Mouse (Mus musculus): ENCODE results near the gene Ppp1r3d. TPM values are rescaled to one million over a fixed set of nuclear protein-coding genes. Genes with fewer than 3 reads are reported as not detected.

The Ppp1r3d gene
- polyA plus RNA-seq (2014; fragmentation: Illumina TruSeq; extraction: RNeasy Lipid Tissue Mini Kit (QIAGEN cat#74804); ENCODE audit: low replicate concordance) = 0.82 TPM

GRCm38 (mm10) chr2:178414261-178415149 lies at the start of gene Ppp1r3d, which contains the start of gene Fam217b:
Gene Ppp1r3d, minus strand, starts transcription at chr2:178414472.
Gene Fam217b, plus strand, starts transcription at chr2:178414524.

GRCm38 (mm10) chr2:178430231-178430630 lies 16.0 kb upstream of the Ppp1r3d start, which contains the start of gene Cdh26:
Gene Cdh26, plus strand, starts transcription at chr2:178430531.

GRCm38 (mm10) chr2:178407053-178407815 lies 7.0 kb downstream of the Ppp1r3d start, which contains the start of gene Sycp2:
Gene Sycp2, minus strand, starts transcription at chr2:178407685.

Other genes with a start within 250 kb of the Ppp1r3d start
- gene Sycp2, start 6.8 kb downstream of the Ppp1r3d start, polyA plus RNA-seq (2014; fragmentation: Illumina TruSeq; extraction: RNeasy Lipid Tissue Mini Kit (QIAGEN cat#74804); ENCODE audit: low replicate concordance) = 0.26 TPM
- gene Fam217b, start 52 bp upstream of the Ppp1r3d start, polyA plus RNA-seq (2014; fragmentation: Illumina TruSeq; extraction: RNeasy Lipid Tissue Mini Kit (QIAGEN cat#74804); ENCODE audit: low replicate concordance) = 1.2 TPM
- not detected for gene Cdh26, start 16.1 kb upstream of the Ppp1r3d start, polyA plus RNA-seq (2014; fragmentation: Illumina TruSeq; extraction: RNeasy Lipid Tissue Mini Kit (QIAGEN cat#74804); ENCODE audit: low replicate concordance)

Measured in small intestine, adult 10 weeks (tissue).